Mouse (Mus musculus): Measurements from ENCODE around the gene Lmo3. TPM values are rescaled to one million over a fixed set of nuclear protein-coding genes. Genes with fewer than 3 reads are reported as not detected.

Gene Lmo3
- polyA plus RNA-seq, 1 experiment, result not detected

DNA sequence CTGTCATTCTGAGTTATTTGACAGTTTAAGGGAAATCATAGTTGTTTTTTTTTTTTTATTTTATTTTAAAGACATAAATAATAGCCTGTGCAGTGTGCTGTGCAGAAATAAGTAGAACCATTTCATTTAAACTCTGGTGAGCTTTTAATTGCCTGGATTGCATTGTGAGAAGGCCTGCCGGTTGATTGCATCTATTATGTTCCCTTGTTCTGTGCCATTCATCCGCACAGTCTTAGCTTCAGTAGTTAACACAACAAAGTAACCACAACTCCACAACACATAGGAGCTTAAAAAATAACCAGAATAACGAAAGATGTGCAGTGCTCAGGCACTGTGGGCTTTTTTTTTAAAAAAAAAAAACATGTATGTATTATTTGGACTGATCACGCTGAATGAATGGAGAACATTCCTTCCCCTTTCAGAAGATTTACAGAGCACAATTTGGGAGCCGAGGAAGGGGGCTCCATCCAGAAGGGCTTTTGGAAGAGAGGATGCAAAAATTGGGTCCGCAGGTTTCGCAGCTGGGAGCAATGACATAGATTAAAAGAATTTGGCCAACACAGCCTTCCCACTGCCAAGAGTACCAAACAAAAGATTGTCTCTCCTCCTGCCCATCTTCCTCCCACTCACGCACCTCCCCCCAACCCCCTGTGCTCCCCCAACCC is 161.8 kb downstream of the Lmo3 start:
- no peak for TF ChIP-seq CTCF (IDR thresholded peaks at IDR 0.05; ENCODE audit: insufficient read depth, low read depth, low read length)
- no peak for TF ChIP-seq POLR2A (IDR thresholded peaks at IDR 0.05; ENCODE audit: insufficient read depth, low read depth, low read length)
- H3K27ac ChIP-seq (ENCODE audit: insufficient read depth, low read depth, low read length), result peak overlapping the region; percentile 83
- 21% methylated on average over 8 of the region's 8 CpGs for WGBS
- peak overlapping the region; percentile 50 for H3K4me3 ChIP-seq (ENCODE audit: insufficient read depth, low read depth, low read length)
- peaks cover 17% of the 10 kb centered on the region for H3K4me1 ChIP-seq (ENCODE audit: control insufficient read depth, insufficient read depth, low read length)

DNA sequence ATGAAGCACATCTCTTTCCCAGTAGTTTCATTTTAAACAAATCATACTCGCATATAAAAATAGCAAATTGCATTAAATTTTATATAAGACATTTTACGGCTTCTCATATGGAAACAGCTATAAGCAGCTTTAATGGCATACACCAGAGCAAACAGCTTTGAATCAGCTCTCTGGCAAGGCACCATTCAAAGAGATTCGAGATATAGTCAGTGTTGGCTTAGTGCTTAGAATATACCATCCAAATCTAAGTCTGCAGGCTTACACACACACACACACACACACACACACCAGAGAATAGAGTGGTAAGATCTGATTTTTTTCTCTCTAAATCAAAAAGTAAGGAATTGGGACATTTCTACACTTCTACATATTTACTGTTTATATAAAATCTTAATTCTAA is 169.7 kb downstream of the Lmo3 start:
- TF ChIP-seq POLR2A (IDR thresholded peaks at IDR 0.05; ENCODE audit: insufficient read depth, low read depth, low read length), result no peak
- TF ChIP-seq CTCF (IDR thresholded peaks at IDR 0.05; ENCODE audit: insufficient read depth, low read depth, low read length), result no peak
- Histone ChIP-seq H3K4me3 (ENCODE audit: insufficient read depth, low read depth, low read length) (no peak overlapping the region), H3K27ac (ENCODE audit: insufficient read depth, low read depth, low read length) (no peak overlapping the region), H3K4me1 (ENCODE audit: control insufficient read depth, insufficient read depth, low read length) (no peaks in the 10 kb centered on the region)
- WGBS, result 88% methylated on average over 3 of the region's 3 CpGs

DNA sequence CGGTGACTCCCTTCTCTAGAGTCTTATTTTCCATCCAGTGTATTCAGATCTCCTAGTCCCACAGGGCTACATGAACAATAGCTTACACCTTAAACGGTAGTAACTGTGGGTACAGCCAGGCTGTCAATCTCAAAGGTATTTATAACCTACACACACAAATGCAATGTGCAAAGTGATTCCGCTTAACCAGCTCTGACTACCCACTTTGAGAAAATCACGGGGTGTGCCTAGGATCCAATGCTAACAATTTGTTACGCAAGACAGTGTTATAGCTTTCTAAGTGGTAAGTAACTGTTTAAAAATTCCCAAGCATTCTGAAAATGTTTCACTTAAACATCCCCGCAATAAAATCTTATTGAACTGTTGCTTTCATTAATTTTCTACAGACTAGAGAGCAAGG is 179.7 kb downstream of the Lmo3 start:
- TF ChIP-seq CTCF (IDR thresholded peaks at IDR 0.05; ENCODE audit: insufficient read depth, low read depth, low read length), result no peak
- TF ChIP-seq POLR2A (IDR thresholded peaks at IDR 0.05; ENCODE audit: insufficient read depth, low read depth, low read length), result no peak
- 54% methylated on average over 6 of the region's 6 CpGs for WGBS
- Histone ChIP-seq H3K4me3 (ENCODE audit: insufficient read depth, low read depth, low read length) (no peak overlapping the region), H3K4me1 (ENCODE audit: control insufficient read depth, insufficient read depth, low read length) (no peaks in the 10 kb centered on the region), H3K27ac (ENCODE audit: insufficient read depth, low read depth, low read length) (no peak overlapping the region)

DNA sequence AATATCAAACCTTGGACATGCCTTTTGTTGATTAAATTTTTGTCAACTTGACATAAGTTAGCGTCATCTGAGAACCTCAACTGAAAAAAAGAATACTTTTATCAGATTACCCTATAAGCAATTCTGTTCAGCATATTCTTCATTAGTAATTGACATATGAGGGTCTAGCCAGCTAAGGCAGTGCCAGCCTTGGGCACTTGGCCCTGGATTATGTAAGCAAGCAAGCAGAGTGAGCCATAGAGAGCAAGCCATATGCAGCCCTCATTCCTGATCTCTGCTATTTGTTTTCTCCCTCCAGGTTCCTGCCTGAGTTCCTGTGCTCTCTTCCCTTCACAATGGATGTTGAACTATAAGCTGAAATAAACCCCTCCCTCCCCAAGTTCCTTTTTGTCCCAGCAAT is 182.9 kb downstream of the Lmo3 start:
- WGBS, result 96% methylated on average over 1 of the region's 1 CpGs
- no peak overlapping the region for H3K27ac ChIP-seq (ENCODE audit: insufficient read depth, low read depth, low read length)
- no peak for TF ChIP-seq POLR2A (IDR thresholded peaks at IDR 0.05; ENCODE audit: insufficient read depth, low read depth, low read length)
- no peak for TF ChIP-seq CTCF (IDR thresholded peaks at IDR 0.05; ENCODE audit: insufficient read depth, low read depth, low read length)
- H3K4me1 ChIP-seq (ENCODE audit: control insufficient read depth, insufficient read depth, low read length), result no peaks in the 10 kb centered on the region
- H3K4me3 ChIP-seq (ENCODE audit: insufficient read depth, low read depth, low read length), result no peak overlapping the region

DNA sequence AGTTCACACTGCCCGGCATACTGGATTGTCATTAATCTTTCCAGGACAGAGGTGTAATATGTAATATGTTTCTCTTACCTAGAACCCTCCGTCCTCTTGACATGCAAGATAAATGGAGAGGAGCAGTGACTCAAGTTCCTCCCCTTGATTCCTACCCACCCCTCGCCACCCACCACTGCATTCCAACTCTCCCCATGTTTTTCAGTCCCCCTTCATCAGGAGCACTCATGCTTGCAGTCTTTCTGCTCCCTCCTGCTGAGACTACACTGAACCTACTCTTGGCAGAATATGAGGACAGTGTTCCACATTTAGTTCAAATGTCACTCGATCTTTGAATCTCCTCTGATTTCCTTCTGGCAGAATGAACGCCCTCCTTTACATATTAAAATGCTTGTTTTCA is 190.7 kb downstream of the Lmo3 start:
- 42% methylated on average over 5 of the region's 5 CpGs for WGBS
- Histone ChIP-seq H3K27ac (ENCODE audit: insufficient read depth, low read depth, low read length) (no peak overlapping the region), H3K4me3 (ENCODE audit: insufficient read depth, low read depth, low read length) (no peak overlapping the region), H3K4me1 (ENCODE audit: control insufficient read depth, insufficient read depth, low read length) (no peaks in the 10 kb centered on the region)
- no peak for TF ChIP-seq POLR2A (IDR thresholded peaks at IDR 0.05; ENCODE audit: insufficient read depth, low read depth, low read length)
- no peak for TF ChIP-seq CTCF (IDR thresholded peaks at IDR 0.05; ENCODE audit: insufficient read depth, low read depth, low read length)

DNA sequence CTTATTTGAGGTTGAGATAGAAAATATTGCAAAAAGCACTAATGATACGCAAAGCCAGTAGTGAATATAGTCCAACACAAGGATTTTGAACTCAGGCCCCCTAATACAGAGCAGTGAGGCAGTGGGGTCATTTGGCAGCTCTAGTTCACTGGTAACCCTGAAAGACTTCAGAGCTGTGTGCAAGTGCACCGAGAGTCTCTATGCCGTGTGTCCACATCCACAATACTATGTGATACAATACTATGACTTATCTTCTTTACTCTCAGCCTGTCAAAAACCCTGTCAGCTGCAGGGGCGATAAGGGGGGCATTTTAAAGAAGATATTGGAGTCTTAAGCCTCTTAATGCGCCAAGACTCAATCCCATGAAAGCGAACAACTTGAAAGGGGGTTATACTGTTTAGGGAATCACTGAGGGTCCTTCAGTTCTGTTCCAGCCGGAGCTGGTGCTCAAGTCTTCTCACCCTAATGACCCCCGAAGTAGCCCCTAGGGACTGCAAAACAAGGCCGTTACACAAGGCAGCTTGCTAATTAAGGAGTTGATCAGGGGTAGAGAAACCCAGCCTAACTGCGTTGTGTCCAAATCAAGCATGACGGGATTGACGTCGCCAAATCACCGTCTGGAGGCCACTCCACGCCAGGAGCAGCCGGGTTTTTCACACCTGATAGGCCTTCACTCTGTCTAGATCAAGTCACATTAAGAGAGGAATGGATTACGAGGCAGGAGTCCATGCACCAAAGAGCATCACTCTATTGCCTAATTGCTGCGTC is 193.4 kb downstream of the Lmo3 start:
- H3K4me3 ChIP-seq (ENCODE audit: insufficient read depth, low read depth, low read length), result no peak overlapping the region
- no peak overlapping the region for H3K27ac ChIP-seq (ENCODE audit: insufficient read depth, low read depth, low read length)
- no peaks in the 10 kb centered on the region for H3K4me1 ChIP-seq (ENCODE audit: control insufficient read depth, insufficient read depth, low read length)
- TF ChIP-seq POLR2A (IDR thresholded peaks at IDR 0.05; ENCODE audit: insufficient read depth, low read depth, low read length) (no peak), CTCF (IDR thresholded peaks at IDR 0.05; ENCODE audit: insufficient read depth, low read depth, low read length) (no peak)
- 71% methylated on average over 18 of the region's 18 CpGs for WGBS

DNA sequence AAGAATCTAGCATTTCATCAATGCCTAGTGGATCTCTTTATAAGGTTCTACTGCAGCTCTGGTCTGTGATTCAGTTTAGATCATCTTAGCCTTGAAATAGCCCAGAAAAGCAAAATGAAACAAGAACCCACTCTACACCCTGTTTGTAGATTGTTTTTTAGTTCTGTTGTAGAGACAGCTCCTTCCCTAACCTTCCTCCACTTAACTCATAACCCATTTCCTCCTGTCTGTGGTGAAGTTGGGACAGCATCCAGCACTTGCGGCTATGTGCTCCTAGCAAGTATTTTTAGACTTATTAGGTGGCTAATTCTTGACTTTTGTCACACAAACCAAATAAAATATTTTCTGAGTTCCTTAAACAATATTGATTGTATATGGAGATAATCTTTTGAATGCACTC is 198.6 kb downstream of the Lmo3 start:
- Histone ChIP-seq H3K4me1 (ENCODE audit: control insufficient read depth, insufficient read depth, low read length) (no peaks in the 10 kb centered on the region), H3K4me3 (ENCODE audit: insufficient read depth, low read depth, low read length) (no peak overlapping the region), H3K27ac (ENCODE audit: insufficient read depth, low read depth, low read length) (no peak overlapping the region)
- WGBS, result 77% methylated on average over 1 of the region's 1 CpGs
- TF ChIP-seq POLR2A (IDR thresholded peaks at IDR 0.05; ENCODE audit: insufficient read depth, low read depth, low read length), result no peak
- TF ChIP-seq CTCF (IDR thresholded peaks at IDR 0.05; ENCODE audit: insufficient read depth, low read depth, low read length), result no peak

DNA sequence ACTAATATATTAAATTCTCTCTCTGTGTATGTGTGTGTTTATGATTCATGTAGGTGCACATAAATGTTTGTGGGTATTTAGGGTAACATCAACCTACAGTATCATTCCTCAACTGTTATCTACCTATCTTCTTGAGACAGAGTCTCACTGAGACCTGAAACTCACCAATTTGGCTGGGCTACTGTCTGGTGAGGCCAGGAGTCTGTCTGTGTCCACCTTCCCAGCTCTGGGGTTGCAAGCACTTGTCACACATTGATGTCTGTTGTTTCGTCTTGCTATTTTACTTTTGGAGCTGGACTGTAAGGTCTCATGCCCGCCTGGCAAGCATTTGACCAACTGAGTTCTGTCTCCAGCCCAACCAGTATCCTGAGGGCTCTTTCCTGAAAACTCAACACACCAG is 210.6 kb downstream of the Lmo3 start:
- no peaks in the 10 kb centered on the region for H3K4me1 ChIP-seq (ENCODE audit: control insufficient read depth, insufficient read depth, low read length)
- TF ChIP-seq POLR2A (IDR thresholded peaks at IDR 0.05; ENCODE audit: insufficient read depth, low read depth, low read length) (no peak), CTCF (IDR thresholded peaks at IDR 0.05; ENCODE audit: insufficient read depth, low read depth, low read length) (no peak)
- H3K27ac ChIP-seq (ENCODE audit: insufficient read depth, low read depth, low read length), result no peak overlapping the region
- no peak overlapping the region for H3K4me3 ChIP-seq (ENCODE audit: insufficient read depth, low read depth, low read length)
- WGBS, result 94% methylated on average over 2 of the region's 2 CpGs

DNA sequence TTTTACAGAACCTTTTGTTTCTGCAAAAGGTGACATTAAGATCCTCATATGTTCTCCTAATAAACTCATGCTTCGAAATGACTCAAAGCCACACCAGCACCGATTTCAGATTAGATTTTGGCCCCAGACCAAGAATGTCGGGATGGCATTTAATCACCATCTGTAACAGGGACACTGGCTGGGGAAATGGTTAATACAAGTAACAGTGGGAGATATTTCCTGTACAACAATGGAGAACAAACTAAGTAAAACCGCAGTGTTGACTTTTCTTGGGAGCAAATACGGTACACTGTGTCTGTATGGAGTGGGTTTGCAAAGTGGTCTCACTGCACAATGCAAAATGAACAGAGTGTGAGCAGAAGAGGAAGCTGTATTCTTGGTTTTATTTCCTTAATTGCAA is 217.7 kb downstream of the Lmo3 start:
- WGBS, result 54% methylated on average over 5 of the region's 5 CpGs

More for the DNA sequence above, 217.7 kb downstream of the Lmo3 start:
- no peaks in the 10 kb centered on the region for H3K4me1 ChIP-seq (ENCODE audit: control insufficient read depth, insufficient read depth, low read length)
- no peak overlapping the region for H3K4me3 ChIP-seq (ENCODE audit: insufficient read depth, low read depth, low read length)
- H3K27ac ChIP-seq (ENCODE audit: insufficient read depth, low read depth, low read length), result no peak overlapping the region
- TF ChIP-seq POLR2A (IDR thresholded peaks at IDR 0.05; ENCODE audit: insufficient read depth, low read depth, low read length) (no peak), CTCF (IDR thresholded peaks at IDR 0.05; ENCODE audit: insufficient read depth, low read depth, low read length) (no peak)

Data from olfactory bulb, adult 2 months (tissue).